Mouse (Mus musculus) adipocyte (in vitro differentiated cells): ENCODE data around the gene Gemin7.
A peak's percentile ranks its signal among the peaks of the same experiment; 100 is the strongest.

Experiments
- DNase-seq: peaks from one replicate; pipeline ENCODE4 v3.0.0-alpha.2; 2016; ENCODE audit warnings: low spot score

Gemin7 gene

GRCm38 (mm10) chr7:19547344-19547969 is 29.9 kb downstream of the Gemin7 start:
- no peak for DNase-seq

GRCm38 (mm10) chr7:19546007-19546406 is 31.4 kb downstream of the Gemin7 start:
- DNase-seq: no peak

GRCm38 (mm10) chr7:19543584-19543983 is 33.8 kb downstream of the Gemin7 start:
- no peak for DNase-seq

- no peak for DNase-seq
Measured at GRCm38 (mm10) chr7:19542155-19542691, 35.2 kb downstream of the Gemin7 start.

GRCm38 (mm10) chr7:19541681-19542154 is 35.7 kb downstream of the Gemin7 start:
- DNase-seq: no peak

- peak; percentile 67 for DNase-seq
Measured at GRCm38 (mm10) chr7:19540771-19541566, 36.4 kb downstream of the Gemin7 start.

GRCm38 (mm10) chr7:19534676-19535075 is 42.7 kb downstream of the Gemin7 start:
- no peak for DNase-seq

GRCm38 (mm10) chr7:19532240-19532639 is 45.2 kb downstream of the Gemin7 start:
- DNase-seq: no peak

GRCm38 (mm10) chr7:19531077-19531476 is 46.3 kb downstream of the Gemin7 start:
- DNase-seq: no peak

GRCm38 (mm10) chr7:19525105-19525481 is 52.3 kb downstream of the Gemin7 start:
- no peak for DNase-seq

GRCm38 (mm10) chr7:19524420-19525104 is 52.8 kb downstream of the Gemin7 start:
- DNase-seq: no peak

GRCm38 (mm10) chr7:19523757-19524419 is 53.5 kb downstream of the Gemin7 start:
- DNase-seq: no peak

- no peak for DNase-seq
Measured at GRCm38 (mm10) chr7:19523017-19523756, 54.2 kb downstream of the Gemin7 start.

GRCm38 (mm10) chr7:19520032-19520431 is 57.4 kb downstream of the Gemin7 start:
- DNase-seq: no peak

- DNase-seq: no peak
Measured at GRCm38 (mm10) chr7:19517652-19518365, 59.6 kb downstream of the Gemin7 start, which contains the start of gene Nkpd1. TSS of gene Nkpd1 (plus strand) at chr7:19517838.
